Mouse (Mus musculus): ENCODE data around the gene Gpc6. TPM values are rescaled to one million over a fixed set of nuclear protein-coding genes. Genes with fewer than 3 reads are reported as not detected.

The Gpc6 gene
- polyA plus RNA-seq, 1 experiment from 2014 or later, result 18.8 TPM

DNA sequence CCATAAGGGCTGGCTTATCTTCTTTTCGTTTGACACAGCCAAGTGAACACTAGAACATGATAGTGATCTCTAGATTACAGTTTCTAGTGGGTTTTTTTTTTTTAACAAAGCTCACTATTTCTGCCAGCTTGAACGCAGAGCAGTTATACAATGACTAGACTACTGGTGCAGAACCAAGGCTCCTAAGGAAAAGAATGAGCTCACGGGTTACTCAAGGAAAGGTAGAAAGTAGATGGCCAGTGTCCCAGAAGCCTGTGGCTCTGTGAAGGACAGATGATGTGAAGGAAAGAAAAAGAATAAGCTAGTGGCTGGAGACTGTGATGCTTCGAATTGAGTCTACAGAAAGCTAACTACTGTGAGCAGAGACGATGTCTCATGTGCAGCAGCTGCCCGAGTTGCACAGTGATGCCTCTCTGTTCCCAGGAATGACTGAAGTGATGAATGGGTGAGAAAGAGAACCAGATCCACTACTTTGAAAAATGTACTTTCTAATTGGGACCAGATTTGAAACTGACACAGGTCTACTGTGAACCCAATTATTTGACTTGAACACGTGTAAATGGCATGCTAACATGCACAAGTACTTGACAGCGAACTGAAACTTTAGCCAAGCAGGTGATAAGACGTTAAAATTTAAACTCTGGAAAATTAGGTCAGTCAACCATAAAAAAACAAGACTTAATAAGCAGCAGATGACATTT, 482.9 kb downstream of the Gpc6 start:
- DNase-seq (ENCODE audit: low spot score), result no peak
- Histone ChIP-seq H3K4me3 (ENCODE audit: low read depth, low read length) (no peak overlapping the region), H3K36me3 (ENCODE audit: control insufficient read depth, insufficient read depth, low read length) (no peaks in the 10 kb centered on the region), H3K4me2 (no peak overlapping the region), H3K27me3 (replicated peaks; ENCODE audit: control insufficient read depth, insufficient read depth, low read length) (no peaks in the 10 kb centered on the region), H3K9ac (ENCODE audit: low read depth, low read length) (no peak overlapping the region), H3K9me3 (ENCODE audit: control insufficient read depth, low read length) (no peaks in the 10 kb centered on the region), H3K4me1 (replicated peaks; ENCODE audit: control insufficient read depth, insufficient read depth, low read length) (no peaks in the 10 kb centered on the region), H3K27ac (ENCODE audit: low read depth, low read length) (no peak overlapping the region)
- ATAC-seq (replicated peaks; ENCODE audit: low FRiP score), result no peak
- 66% methylated on average over 9 of the region's 9 CpGs for WGBS

DNA sequence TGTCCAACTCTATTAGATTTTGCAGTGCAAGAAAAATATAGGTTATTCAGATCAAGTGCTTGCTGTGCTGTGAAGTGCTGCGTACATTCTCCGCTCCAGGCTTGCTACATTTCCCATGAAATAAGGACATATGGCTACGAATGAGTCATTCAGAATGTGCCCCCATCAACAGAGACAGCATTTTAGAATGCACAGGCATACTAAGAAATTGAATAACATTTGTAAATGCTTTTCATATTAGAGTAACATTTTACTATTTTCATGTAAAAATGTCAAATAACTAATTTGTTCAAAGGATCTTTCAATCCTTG, 483.4 kb downstream of the Gpc6 start:
- no peaks in the 10 kb centered on the region for H3K27me3 ChIP-seq (replicated peaks; ENCODE audit: control insufficient read depth, insufficient read depth, low read length)
- H3K36me3 ChIP-seq (ENCODE audit: control insufficient read depth, insufficient read depth, low read length), result no peaks in the 10 kb centered on the region
- H3K9ac ChIP-seq (ENCODE audit: low read depth, low read length), result no peak overlapping the region
- H3K9me3 ChIP-seq (ENCODE audit: control insufficient read depth, low read length), result no peaks in the 10 kb centered on the region
- H3K4me3 ChIP-seq (ENCODE audit: low read depth, low read length), result no peak overlapping the region
- H3K4me2 ChIP-seq, result no peak overlapping the region
- no peak overlapping the region for H3K27ac ChIP-seq (ENCODE audit: low read depth, low read length)
- DNase-seq (ENCODE audit: low spot score), result no peak
- 75% methylated on average over 3 of the region's 3 CpGs for WGBS
- H3K4me1 ChIP-seq (replicated peaks; ENCODE audit: control insufficient read depth, insufficient read depth, low read length), result no peaks in the 10 kb centered on the region
- ATAC-seq (replicated peaks; ENCODE audit: low FRiP score), result no peak

GRCm38 (mm10) chr14:117409778-117410177, 484.7 kb downstream of the Gpc6 start:
- no peak for ATAC-seq (replicated peaks; ENCODE audit: low FRiP score)
- no peak for DNase-seq (ENCODE audit: low spot score)
- H3K27me3 ChIP-seq (replicated peaks; ENCODE audit: control insufficient read depth, insufficient read depth, low read length), result no peaks in the 10 kb centered on the region
- H3K27ac ChIP-seq (ENCODE audit: low read depth, low read length), result no peak overlapping the region
- no peaks in the 10 kb centered on the region for H3K4me1 ChIP-seq (replicated peaks; ENCODE audit: control insufficient read depth, insufficient read depth, low read length)
- H3K4me3 ChIP-seq (ENCODE audit: low read depth, low read length), result no peak overlapping the region
- 73% methylated on average over 2 of the region's 2 CpGs for WGBS
- H3K4me2 ChIP-seq, result no peak overlapping the region
- no peaks in the 10 kb centered on the region for H3K9me3 ChIP-seq (ENCODE audit: control insufficient read depth, low read length)
- no peak overlapping the region for H3K9ac ChIP-seq (ENCODE audit: low read depth, low read length)
- H3K36me3 ChIP-seq (ENCODE audit: control insufficient read depth, insufficient read depth, low read length), result no peaks in the 10 kb centered on the region

DNA sequence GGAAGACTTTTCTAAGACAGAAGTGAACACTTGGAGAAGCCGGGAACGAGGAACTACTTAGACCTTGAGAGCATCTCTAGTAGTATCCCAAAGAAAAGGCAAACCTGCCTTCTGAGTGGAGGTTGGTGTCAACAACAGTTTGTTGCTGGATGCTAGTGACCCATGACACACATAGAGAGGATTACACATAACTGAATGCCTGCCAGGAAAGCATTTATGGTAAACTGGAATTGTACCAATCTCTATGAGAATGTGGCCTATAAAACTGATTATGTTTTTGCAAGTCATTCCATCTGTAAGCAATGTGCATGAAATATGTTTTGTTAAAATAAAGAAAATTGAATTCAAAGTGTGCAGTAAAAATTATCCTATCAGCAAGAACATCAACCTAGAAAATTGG, 485.4 kb downstream of the Gpc6 start:
- Histone ChIP-seq H3K9me3 (ENCODE audit: control insufficient read depth, low read length) (no peaks in the 10 kb centered on the region), H3K4me2 (no peak overlapping the region), H3K9ac (ENCODE audit: low read depth, low read length) (no peak overlapping the region), H3K27ac (ENCODE audit: low read depth, low read length) (no peak overlapping the region), H3K4me3 (ENCODE audit: low read depth, low read length) (no peak overlapping the region), H3K36me3 (ENCODE audit: control insufficient read depth, insufficient read depth, low read length) (no peaks in the 10 kb centered on the region), H3K27me3 (replicated peaks; ENCODE audit: control insufficient read depth, insufficient read depth, low read length) (no peaks in the 10 kb centered on the region), H3K4me1 (replicated peaks; ENCODE audit: control insufficient read depth, insufficient read depth, low read length) (no peaks in the 10 kb centered on the region)
- no peak for ATAC-seq (replicated peaks; ENCODE audit: low FRiP score)
- WGBS, result 93% methylated on average over 2 of the region's 2 CpGs
- no peak for DNase-seq (ENCODE audit: low spot score)

DNA sequence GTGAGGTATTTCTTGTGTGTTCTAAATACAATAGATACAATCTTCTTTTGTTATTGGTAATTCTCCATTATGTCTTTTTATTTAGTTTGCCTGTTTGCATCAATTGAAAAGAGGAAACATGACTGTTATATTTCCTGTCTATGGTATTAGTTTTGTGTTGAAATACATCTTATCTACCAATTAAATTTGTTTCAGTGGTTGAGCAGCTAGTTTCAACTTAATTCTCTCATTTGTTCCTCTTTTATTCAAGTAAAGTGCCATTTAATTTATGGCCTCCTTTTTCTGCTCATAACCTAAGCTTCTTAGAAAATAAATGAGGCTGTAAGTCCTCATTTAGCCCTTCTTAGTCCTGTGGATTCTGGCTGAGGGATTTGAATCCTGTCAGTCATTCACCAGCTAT, 489.9 kb downstream of the Gpc6 start:
- Histone ChIP-seq H3K9ac (ENCODE audit: low read depth, low read length) (no peak overlapping the region), H3K4me3 (ENCODE audit: low read depth, low read length) (no peak overlapping the region), H3K4me1 (replicated peaks; ENCODE audit: control insufficient read depth, insufficient read depth, low read length) (no peaks in the 10 kb centered on the region), H3K9me3 (ENCODE audit: control insufficient read depth, low read length) (no peaks in the 10 kb centered on the region), H3K36me3 (ENCODE audit: control insufficient read depth, insufficient read depth, low read length) (no peaks in the 10 kb centered on the region), H3K4me2 (no peak overlapping the region), H3K27me3 (replicated peaks; ENCODE audit: control insufficient read depth, insufficient read depth, low read length) (no peaks in the 10 kb centered on the region), H3K27ac (ENCODE audit: low read depth, low read length) (no peak overlapping the region)
- no peak for ATAC-seq (replicated peaks; ENCODE audit: low FRiP score)
- DNase-seq (ENCODE audit: low spot score), result no peak

- Histone ChIP-seq H3K27ac (ENCODE audit: low read depth, low read length) (no peak overlapping the region), H3K27me3 (replicated peaks; ENCODE audit: control insufficient read depth, insufficient read depth, low read length) (no peaks in the 10 kb centered on the region), H3K9ac (ENCODE audit: low read depth, low read length) (no peak overlapping the region), H3K4me3 (ENCODE audit: low read depth, low read length) (no peak overlapping the region), H3K4me2 (no peak overlapping the region), H3K4me1 (replicated peaks; ENCODE audit: control insufficient read depth, insufficient read depth, low read length) (no peaks in the 10 kb centered on the region), H3K36me3 (ENCODE audit: control insufficient read depth, insufficient read depth, low read length) (no peaks in the 10 kb centered on the region), H3K9me3 (ENCODE audit: control insufficient read depth, low read length) (no peaks in the 10 kb centered on the region)
- ATAC-seq (replicated peaks; ENCODE audit: low FRiP score) (no peak), DNase-seq (ENCODE audit: low spot score) (no peak)
- 66% methylated on average over 6 of the region's 6 CpGs for WGBS
Observed at GRCm38 (mm10) chr14:117419561-117420218, 494.6 kb downstream of the Gpc6 start.

- ATAC-seq (replicated peaks; ENCODE audit: low FRiP score), result no peak
- no peak for DNase-seq (ENCODE audit: low spot score)
- H3K36me3 ChIP-seq (ENCODE audit: control insufficient read depth, insufficient read depth, low read length), result no peaks in the 10 kb centered on the region
- 61% methylated on average over 3 of the region's 3 CpGs for WGBS
- H3K27ac ChIP-seq (ENCODE audit: low read depth, low read length), result no peak overlapping the region
- no peak overlapping the region for H3K4me2 ChIP-seq
- H3K9ac ChIP-seq (ENCODE audit: low read depth, low read length), result no peak overlapping the region
- H3K9me3 ChIP-seq (ENCODE audit: control insufficient read depth, low read length), result no peaks in the 10 kb centered on the region
- no peaks in the 10 kb centered on the region for H3K4me1 ChIP-seq (replicated peaks; ENCODE audit: control insufficient read depth, insufficient read depth, low read length)
- H3K4me3 ChIP-seq (ENCODE audit: low read depth, low read length), result no peak overlapping the region
- H3K27me3 ChIP-seq (replicated peaks; ENCODE audit: control insufficient read depth, insufficient read depth, low read length), result no peaks in the 10 kb centered on the region
Observed at GRCm38 (mm10) chr14:117421170-117421569, 496.1 kb downstream of the Gpc6 start.

DNA sequence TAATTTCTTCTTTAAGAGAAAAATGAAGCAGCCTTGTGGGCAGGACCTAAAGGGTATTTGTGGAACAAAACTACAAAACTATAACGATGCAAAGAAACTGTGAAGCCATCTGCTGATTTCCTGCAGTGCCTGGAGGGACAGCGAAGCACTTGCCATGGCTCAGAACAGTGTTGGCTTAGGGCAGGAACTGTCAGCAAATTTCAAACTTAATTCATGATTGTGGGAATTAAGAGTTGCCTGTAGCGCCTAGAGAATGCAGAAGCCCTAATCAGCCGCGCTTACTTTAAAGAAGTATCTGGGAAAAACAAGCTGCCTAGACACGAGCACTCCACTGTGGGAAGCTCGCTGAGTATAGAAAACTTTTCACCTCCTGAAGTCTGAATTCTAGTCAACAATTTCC, 501.0 kb downstream of the Gpc6 start:
- H3K36me3 ChIP-seq (ENCODE audit: control insufficient read depth, insufficient read depth, low read length), result no peaks in the 10 kb centered on the region
- no peaks in the 10 kb centered on the region for H3K9me3 ChIP-seq (ENCODE audit: control insufficient read depth, low read length)
- no peak overlapping the region for H3K4me3 ChIP-seq (ENCODE audit: low read depth, low read length)
- no peak overlapping the region for H3K4me2 ChIP-seq
- H3K27me3 ChIP-seq (replicated peaks; ENCODE audit: control insufficient read depth, insufficient read depth, low read length), result no peaks in the 10 kb centered on the region
- no peaks in the 10 kb centered on the region for H3K4me1 ChIP-seq (replicated peaks; ENCODE audit: control insufficient read depth, insufficient read depth, low read length)
- H3K27ac ChIP-seq (ENCODE audit: low read depth, low read length), result no peak overlapping the region
- no peak for DNase-seq (ENCODE audit: low spot score)
- no peak overlapping the region for H3K9ac ChIP-seq (ENCODE audit: low read depth, low read length)
- 58% methylated on average over 7 of the region's 7 CpGs for WGBS
- ATAC-seq (replicated peaks; ENCODE audit: low FRiP score), result no peak

GRCm38 (mm10) chr14:117427776-117428175, 502.7 kb downstream of the Gpc6 start:
- Histone ChIP-seq H3K4me2 (no peak overlapping the region), H3K4me1 (replicated peaks; ENCODE audit: control insufficient read depth, insufficient read depth, low read length) (no peaks in the 10 kb centered on the region), H3K9ac (ENCODE audit: low read depth, low read length) (no peak overlapping the region), H3K27ac (ENCODE audit: low read depth, low read length) (no peak overlapping the region), H3K9me3 (ENCODE audit: control insufficient read depth, low read length) (no peaks in the 10 kb centered on the region), H3K36me3 (ENCODE audit: control insufficient read depth, insufficient read depth, low read length) (no peaks in the 10 kb centered on the region), H3K4me3 (ENCODE audit: low read depth, low read length) (no peak overlapping the region), H3K27me3 (replicated peaks; ENCODE audit: control insufficient read depth, insufficient read depth, low read length) (no peaks in the 10 kb centered on the region)
- WGBS, result 75% methylated on average over 3 of the region's 3 CpGs
- no peak for DNase-seq (ENCODE audit: low spot score)
- no peak for ATAC-seq (replicated peaks; ENCODE audit: low FRiP score)

Data from liver, embryonic 11.5 days (tissue).